ENCODE assay signal across 1 mouse cellular context in the genomic region with DNA sequence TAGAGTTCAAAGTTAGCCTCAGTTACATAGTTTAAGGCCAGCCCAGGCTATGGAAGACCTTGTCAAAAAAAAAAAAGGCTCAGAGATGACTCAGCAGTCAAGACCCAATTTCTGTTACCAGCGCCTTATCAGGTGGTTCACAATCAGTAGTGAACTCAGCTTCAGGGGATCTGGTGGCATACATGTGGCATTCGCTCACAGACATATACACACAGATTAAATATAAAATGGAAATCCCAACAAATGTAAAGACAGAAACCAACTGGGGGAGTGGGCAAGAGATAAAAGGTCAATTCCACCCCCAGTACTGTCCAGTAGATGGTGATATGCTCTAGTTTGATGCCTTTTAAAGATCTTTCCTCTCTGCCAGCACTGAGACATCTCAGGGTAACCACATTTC.
TF ChIP-seq lines count a peak whose summit lies in the region.

No protein-coding gene starts in this region.

TF ChIP-seq in MEL, 35 proteins besides CTCF, POLR2A, EP300 and RAD21:
- TF ChIP-seq JUND (IDR thresholded peaks at IDR 0.05; ENCODE audit: low read depth, low read length) (0 out of 2 replicates have a peak, but pooled peaks have one; percentile 31), ZKSCAN1 (IDR thresholded peaks at IDR 0.05; ENCODE audit: low read depth, low read length) (peak; percentile 76; the same call in 1 of the 2 replicates), ELF1 (IDR thresholded peaks at IDR 0.05; ENCODE audit: low read depth, low read length) (no peak; the same call in 1 of the 2 replicates), MAZ (IDR thresholded peaks at IDR 0.05; ENCODE audit: low read depth, low read length) (peak; percentile 25; the same call in 1 of the 2 replicates), SIN3A (IDR thresholded peaks at IDR 0.05; ENCODE audit: low read length) (peak; percentile 89), E2F4 (IDR thresholded peaks at IDR 0.05; ENCODE audit: borderline replicate concordance, low read depth, low read length) (no peak), USF1 (IDR thresholded peaks at IDR 0.05; ENCODE audit: low read depth, low read length) (no peak), MAFK (IDR thresholded peaks at IDR 0.05; ENCODE audit: borderline replicate concordance, low read depth, low read length) (peak; percentile 95), ZNF384 (IDR thresholded peaks at IDR 0.05; ENCODE audit: low read depth, low read length) (peak; percentile 98), ETS1 (IDR thresholded peaks at IDR 0.05; ENCODE audit: low read depth, low read length) (peak; percentile 94), MAX (IDR thresholded peaks at IDR 0.05; ENCODE audit: low read length) (peak; percentile 69; the same call in 1 of the 2 replicates), HCFC1 (IDR thresholded peaks at IDR 0.05; ENCODE audit: low read depth, low read length) (peak; percentile 54), TBP (IDR thresholded peaks at IDR 0.05; ENCODE audit: low read depth, low read length) (no peak), GATA1 (IDR thresholded peaks at IDR 0.05; ENCODE audit: low read depth, low read length) (peak; percentile 84), MXI1 (IDR thresholded peaks at IDR 0.05; ENCODE audit: low read depth, low read length) (peak; percentile 77; the same call in 1 of the 2 replicates), GABPA (IDR thresholded peaks at IDR 0.05; ENCODE audit: low read depth, low read length) (peak; percentile 97), MYC (IDR thresholded peaks at IDR 0.05; ENCODE audit: low read depth, low read length) (peak; percentile 93), MYB (IDR thresholded peaks at IDR 0.05; ENCODE audit: low read depth, low read length) (peak; percentile 76), BHLHE40 (IDR thresholded peaks at IDR 0.05; ENCODE audit: borderline replicate concordance, low read depth, low read length) (peak; percentile 11; the same call in 1 of the 2 replicates), TCF12 (IDR thresholded peaks at IDR 0.05; ENCODE audit: low read depth, low read length) (peak; percentile 84), CHD1 (IDR thresholded peaks at IDR 0.05; ENCODE audit: low read depth, low read length) (no peak), TAL1 (IDR thresholded peaks at IDR 0.05; ENCODE audit: low read length) (peak; percentile 33; the same call in 1 of the 2 replicates), KAT2A (conservative IDR thresholded peaks at IDR 0.05; ENCODE audit: low read depth, low read length) (no peak), POLR2AphosphoS5 (IDR thresholded peaks at IDR 0.05; ENCODE audit: borderline replicate concordance, low read depth, low read length) (no peak), RCOR1 (IDR thresholded peaks at IDR 0.05; ENCODE audit: low read depth, low read length) (peak; percentile 76)
